Mouse (Mus musculus): ENCODE results near the gene Psmg3.

DNA sequence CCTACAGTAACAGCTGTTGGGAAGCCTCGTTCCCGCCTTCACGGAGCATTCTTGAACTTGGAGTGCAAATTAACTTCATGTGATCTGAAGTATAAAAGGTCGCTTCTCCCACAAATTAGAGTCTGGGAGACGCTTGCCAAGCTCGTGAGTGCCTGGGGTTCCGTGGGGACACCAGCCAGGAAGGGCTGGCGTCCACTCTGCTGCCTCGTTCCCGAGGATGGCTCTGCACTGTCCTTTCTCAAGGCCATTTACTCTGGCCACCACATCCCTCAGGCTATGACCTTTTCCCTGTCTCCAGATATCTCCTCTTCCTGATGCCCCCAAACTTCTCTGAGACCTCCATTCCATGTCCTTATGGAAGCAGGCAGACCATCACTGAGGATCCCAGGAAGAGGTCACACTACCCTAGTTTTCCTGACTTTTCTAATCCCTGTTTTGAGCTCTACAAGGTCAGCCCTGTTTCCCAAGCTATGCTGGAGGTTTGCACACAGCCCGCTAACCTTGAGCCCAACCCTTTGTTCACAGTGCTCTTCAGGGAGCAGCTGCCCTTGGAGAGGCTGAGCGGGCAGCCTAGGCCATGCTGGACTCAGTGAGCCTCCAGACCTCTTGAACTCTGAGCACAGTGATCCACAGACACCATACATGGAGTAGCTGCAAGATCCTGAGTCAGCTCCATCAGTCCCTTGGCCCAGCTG, 23.1 kb upstream of the Psmg3 start:
- TF ChIP-seq CTCF (IDR thresholded peaks at IDR 0.05; ENCODE audit: control insufficient read depth, insufficient read depth, low read length) (no peak), POLR2A (IDR thresholded peaks at IDR 0.05; ENCODE audit: borderline replicate concordance, control insufficient read depth, low read depth, low read length) (no peak)
